Mouse (Mus musculus): ENCODE data around the gene Fam160a1.

The Fam160a1 gene

DNA sequence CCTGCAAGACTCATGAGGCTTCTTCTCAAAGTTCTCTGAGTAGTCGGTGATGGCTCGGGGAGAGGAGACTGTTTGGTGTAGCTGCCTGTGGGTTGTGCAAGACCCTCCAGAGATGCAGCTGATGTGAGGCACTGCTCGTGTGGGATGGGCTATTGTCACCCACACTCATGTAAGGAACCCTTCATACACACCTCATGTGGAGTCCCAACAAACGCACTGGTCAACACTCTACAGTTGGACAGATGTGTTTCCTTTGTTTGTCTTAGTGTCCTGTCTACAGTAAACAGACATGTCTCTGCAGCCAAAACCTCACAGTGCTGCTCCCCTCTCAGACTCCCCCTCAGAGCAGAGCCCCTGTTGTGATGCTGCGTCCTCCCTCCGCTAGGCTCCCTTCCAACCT lies 147.2 kb downstream of the Fam160a1 start:
- DNase-seq: no peak

DNA sequence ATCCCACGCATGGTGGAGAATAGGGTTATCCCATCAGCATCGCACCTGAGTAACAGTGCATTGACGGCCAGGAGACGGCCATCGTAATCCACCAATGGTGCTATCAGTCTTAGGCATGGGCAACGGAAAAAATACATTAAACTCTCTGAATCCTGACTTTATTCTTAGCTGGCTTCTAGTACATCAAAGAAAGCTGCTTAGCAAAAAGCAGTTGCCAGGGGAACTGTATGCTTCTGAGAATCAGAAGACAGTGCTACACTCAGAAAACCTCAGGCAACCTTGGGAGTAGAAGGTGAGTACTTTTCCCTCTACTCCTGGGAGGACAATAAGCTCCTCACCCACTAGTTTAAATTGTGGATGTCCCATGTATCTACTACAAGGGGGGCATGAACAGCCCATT lies 149.4 kb downstream of the Fam160a1 start:
- no peak for DNase-seq

DNA sequence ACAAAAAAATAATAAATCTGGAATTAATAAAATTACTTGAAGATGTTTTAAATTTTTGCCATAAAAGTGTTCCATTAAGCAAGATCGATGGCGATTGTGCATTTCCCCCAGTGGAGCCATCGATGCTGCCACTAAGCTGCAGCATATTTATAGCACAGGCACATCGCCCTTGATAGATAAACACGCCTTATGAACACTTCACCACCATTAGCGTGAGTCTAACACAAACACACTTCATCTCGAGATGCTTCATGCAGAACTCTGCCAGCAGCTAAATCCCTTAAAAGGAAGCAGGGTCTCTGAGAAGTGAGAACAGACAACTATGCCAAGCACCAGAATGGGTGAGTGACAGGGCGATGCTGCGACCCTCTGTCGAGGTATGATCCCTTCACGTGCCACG lies 150.4 kb downstream of the Fam160a1 start:
- DNase-seq: no peak

DNA sequence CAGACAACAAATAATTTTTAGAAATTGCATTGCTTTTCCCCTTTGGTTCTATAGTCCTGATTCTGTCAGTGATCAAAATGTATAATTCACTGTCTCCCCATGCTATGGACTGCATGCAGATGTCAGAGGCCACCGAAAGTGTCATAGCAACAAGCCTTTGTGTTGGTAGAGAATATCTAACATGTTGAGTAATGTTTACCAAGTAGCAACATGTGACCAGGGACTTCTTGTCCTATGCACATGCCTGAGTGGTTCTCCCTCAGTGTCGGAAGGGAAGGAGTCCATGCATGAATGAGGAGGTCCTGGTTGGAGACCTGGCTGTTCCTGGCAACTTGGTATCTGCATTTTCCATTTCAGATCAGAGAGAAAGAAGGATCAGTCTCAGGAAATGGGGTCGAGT lies 150.9 kb downstream of the Fam160a1 start:
- DNase-seq: no peak

DNA sequence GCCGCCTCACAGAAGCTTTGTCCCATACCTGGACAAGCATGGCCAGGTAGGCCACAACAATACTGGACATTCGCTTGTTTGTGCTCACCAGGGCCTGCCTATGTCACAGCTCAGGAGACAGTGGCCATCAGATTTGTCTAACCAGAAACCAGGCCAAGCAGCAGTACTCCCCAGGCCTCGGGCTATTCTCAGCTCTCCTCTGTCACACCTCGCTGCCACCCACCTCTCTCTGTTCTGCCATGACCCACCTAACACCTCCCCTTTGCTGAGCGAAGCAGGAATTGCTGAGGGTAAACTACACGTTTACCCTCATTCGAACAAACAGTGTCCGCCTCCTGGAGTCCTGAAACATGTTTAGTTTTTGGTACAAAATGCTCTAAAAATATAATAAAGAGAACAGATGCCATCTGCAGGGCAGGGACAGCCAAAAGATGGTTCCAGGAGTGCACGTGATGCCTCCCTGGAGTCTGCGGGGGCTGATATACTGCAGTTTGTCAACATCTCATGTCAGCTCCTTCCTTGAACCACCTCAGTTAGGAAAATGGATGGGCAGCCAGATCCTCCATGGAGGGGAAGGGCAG lies 152.4 kb downstream of the Fam160a1 start:
- DNase-seq: no peak

DNA sequence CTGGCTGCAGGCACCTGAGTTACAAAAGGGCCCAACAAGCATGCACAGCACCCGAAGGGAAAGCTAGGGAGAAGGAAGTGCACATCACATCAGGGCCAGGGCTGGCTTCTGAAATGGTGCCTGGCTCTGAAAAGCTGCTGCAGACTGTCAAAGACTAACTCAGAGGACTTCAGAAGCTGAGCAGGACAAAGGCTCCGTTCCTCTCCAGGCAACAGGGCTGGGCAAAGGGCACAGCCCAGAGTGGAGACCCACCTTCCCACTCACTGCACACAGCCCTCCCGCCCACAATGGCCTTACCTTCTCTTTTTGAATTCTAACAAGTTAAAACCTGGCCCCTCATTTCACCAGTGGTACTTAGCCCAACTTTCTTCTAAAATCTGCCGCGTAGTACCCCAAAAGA lies 153.3 kb downstream of the Fam160a1 start:
- no peak for DNase-seq

DNA sequence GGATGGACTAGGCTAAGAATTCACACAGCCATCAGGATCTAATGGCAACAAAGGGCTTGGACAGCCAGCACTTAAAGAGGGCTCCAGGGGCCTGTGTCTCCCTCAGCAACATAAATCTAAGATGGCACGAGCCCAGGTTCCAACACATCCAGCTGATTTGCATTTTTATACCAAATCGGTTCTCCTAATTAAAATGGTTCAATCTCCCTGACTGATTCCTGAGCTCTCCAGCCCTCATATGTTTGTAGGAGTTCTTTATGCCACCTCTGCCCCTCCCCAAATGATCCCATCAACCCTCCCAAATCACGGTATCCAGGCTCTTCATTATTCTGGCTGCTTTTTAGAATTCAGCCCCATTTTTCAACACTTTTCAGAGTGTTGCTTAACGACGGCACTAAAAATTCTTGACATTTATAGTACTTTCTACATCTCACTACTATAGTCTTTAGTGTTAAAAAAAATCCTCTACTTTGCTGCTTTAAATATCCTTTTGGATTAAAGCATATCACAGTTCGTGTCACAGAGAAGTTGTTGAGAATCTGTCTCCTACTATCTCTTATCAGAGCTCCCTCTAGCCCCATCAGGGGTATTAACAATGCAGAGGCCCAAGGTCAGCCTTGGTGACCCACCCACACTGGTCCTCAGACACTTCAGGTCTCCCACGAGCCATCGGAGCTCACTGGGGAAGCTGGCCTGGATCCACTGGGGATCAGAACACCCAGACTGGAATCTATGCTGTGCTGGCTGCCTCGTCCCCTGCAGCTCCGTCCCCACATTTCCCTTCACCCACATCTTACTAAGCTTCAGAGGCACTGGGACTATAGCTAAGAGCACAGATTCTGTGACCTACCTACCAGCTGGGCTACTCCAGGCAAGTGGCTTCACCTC lies 154.9 kb downstream of the Fam160a1 start:
- no peak for DNase-seq

DNA sequence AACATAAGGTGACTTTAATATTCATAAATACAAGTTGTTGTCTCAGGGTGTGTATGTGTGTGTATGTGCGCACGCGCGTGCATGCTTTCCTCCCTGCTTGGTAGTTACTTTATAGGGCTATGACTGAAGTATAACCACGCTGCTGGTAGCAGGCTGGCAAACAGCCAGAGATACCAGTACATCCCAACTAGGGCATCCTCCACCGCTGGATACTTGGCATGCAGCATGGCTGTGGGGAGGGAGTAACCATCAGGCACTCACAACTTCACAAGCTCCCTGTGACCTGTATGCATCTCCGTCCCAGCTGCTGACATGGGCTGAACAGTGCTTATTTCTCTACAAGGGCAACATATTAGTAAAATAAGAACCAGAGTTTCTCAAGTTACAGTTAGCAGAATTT lies 157.4 kb downstream of the Fam160a1 start:
- no peak for DNase-seq

DNA sequence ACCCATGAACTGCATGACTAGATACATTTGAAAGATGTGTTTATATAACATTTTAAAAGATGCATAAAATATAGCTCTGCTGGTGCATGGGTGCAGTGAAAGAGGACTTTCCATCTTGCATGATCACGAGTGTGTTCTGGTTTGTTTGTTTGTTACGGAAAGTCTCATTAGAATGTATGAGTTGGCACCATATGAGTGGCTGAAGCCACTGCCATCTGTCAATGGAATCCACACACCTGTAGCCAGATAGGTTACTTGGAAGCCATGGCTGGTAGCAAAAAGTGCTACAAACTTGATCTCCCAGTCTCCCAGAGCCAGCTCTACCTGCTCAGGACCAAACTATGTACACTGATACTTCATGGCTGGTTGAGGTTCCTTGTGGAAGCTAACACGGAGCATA lies 161.6 kb downstream of the Fam160a1 start:
- DNase-seq: no peak

DNA sequence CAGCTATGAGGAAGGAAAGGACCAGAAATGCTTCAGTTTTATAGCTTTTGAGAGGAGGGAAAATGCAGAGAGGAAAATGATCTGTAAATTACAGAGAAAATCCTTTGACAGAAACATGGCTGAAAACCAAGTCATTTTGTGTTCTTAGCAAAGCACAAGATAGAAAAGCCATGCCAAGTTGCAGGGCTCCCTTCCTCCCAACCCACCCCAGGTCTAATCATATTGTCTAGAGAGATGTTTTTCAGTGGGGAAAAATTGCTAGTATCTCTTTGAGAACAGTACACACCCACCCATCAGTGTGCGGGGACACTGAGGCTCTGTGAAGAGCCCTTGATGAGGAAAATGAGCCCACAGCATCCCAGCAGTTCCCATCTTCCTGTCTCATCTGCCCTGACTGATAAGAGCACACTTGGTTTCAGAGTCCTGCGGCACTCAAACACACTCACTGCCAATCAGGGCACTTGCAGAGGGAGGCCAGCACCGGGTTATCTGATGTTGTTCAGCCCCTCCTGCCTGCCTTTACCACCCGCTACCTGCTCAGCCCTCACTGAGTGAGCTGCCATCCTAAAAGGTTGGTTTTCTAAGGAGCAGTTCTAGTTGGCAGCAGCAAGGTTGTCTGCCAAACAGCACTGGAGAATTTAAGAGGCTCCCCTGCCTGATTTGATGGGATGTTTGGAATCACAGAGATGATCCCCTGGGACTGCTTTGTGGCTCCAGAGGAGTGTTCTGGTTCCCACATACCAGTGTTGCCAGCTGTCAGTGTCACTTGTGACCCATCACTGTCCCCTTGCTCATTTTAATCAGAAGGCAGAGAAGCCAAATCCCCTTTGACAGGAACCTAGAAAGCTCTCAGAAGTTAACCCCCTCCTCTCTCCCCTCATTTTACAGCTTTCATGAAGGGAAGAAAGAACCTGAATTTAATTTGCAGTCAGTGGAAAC lies 164.1 kb downstream of the Fam160a1 start:
- DNase-seq: no peak

DNA sequence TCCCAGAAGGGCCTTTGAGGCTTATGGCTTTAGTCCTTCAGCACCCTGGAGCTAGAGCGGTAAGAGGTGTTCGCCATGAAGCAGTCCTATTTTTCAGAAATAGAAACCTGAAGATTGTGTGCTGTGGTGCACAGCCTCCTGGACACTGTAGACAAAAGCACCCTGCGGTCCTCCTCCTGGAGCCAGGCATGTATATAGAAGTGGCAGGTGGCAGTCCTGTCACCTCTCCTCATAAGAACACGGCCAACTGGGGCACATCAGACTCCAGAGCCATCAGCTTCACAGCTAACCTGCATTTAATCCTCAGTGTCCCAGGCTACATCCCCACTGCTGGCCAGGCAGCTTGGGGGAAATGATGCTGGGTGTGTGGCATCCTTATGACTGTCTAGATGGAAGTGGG lies 167.9 kb downstream of the Fam160a1 start:
- DNase-seq: no peak

DNA sequence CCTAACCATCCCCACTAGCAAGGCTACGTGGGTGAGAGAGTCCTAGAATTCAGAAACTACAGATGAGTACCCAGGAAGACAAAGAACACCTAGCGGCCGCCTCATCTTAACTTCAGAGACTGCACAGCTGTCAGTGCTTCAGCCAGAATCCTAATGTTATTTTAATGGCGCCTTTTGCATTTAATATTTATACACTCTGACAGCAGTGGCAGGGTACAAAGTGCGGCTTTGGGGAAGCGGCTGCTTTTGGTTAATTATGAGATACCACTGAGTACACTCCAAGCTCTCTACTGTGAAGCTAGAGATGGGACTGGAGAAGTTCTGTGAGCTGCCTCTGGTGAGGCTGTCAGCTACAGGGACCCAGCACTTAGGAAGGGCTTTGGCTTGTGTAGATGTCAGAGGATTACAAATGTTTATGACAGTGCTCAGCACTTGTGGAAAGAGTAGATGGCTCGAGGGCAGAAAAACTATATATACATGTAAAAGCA lies 171.5 kb downstream of the Fam160a1 start:
- DNase-seq: no peak

DNA sequence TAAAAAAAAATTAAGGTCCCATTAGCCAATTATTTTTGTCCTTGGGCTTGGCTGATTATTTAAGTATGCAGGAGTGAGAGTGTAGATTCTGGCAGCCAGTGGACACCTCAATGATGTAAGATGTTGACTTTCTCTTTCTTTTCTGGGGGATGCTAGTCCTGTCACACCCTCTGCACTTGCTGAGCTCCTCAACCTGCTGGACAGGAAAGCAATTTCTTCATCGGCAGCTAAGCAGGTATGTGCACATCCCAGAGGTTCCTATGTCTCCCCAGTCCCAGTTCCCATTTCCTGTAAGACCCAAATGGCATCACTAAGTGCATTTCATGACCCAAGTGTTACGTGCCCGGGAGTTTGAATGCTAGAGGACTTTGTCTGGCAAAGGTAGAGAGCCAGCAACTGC lies 172.3 kb downstream of the Fam160a1 start:
- DNase-seq: no peak

DNA sequence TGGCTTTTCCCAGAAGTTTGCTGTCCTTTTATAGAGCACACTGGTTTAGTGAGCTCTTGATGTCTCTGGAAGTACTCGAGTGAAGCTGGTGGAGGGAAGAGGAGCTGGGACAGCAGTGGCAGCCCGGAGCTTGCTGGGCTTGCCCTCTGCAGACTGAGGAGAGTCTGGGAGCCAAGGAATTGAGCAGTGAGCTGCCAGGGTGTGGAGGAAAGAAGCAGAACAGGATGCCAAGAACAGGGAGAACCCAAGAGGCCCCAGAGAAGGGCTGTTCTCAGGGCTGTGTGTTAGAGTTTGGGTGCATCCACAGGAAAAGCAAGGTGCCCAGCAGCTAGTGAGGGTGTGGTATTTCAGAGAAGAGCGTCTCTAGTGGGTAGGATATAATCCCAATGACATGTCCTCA lies 175.3 kb downstream of the Fam160a1 start:
- no peak for DNase-seq

DNA sequence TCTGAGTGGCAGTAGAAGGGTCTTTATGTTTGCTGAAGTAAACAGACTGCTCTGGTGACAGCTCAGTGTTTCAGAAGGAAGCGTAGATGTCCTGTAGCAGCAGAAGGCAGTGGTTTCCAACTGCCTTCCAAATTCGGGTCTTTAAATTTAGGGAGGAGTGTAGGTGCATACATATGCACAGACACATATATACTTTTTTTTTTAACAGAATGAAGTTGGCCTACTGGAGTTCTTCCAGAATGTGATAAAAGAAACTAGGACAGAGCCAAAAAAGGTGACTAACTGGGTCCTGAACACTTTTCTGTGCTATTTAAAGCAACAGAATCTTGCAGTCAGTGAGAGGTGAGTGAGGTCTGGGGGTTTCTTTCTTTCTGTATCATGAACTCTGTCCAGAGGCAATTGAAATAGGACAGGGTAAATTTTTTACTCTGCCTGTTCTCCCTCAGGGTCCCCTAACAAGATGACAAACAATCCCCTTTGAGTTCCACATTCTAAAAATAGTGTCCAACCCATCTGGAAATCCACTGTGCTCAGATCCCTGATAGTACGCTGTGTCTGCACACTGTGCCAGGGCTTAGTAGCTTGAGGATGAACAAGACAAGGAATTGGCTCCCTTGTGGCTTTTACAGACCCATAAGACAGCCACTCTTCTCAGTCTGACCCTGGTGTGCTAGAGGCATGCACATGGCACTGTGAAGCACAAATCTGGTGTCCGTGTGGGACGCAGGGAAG lies 180.2 kb downstream of the Fam160a1 start:
- no peak for DNase-seq

DNA sequence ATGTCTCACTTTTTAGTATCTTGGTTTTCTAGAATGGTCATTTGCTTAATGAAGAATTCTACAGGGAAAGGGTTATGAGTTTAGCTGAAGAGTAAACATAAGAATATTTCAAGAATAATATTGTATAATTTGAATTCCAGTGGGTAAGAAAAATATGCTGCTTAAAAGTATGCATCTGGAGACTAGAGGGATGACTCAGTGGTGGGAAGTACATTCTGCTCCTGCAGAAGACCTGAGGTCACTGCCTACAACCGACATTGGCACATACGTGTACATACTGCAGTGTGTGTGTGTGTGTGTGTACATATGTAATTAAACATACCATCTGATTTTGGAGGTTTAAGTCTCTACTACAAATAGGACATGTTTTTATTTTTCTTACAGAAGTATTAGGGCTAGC lies 181.5 kb downstream of the Fam160a1 start:
- DNase-seq: no peak

DNA sequence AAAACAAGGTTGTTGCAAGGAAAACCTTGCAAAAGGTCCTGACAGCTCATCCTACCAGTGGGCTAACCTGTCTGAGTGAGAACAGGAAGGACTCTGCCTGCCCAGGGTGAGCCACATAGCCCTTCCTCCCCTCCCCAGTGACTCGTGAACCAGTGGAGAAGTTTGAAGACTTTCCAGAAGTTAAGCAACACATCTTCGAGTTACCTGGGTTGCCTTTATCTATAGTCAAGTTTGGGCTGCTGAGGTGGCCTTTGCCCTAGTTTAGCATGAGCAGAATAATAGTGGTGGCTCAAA lies 182.0 kb downstream of the Fam160a1 start:
- no peak for DNase-seq

DNA sequence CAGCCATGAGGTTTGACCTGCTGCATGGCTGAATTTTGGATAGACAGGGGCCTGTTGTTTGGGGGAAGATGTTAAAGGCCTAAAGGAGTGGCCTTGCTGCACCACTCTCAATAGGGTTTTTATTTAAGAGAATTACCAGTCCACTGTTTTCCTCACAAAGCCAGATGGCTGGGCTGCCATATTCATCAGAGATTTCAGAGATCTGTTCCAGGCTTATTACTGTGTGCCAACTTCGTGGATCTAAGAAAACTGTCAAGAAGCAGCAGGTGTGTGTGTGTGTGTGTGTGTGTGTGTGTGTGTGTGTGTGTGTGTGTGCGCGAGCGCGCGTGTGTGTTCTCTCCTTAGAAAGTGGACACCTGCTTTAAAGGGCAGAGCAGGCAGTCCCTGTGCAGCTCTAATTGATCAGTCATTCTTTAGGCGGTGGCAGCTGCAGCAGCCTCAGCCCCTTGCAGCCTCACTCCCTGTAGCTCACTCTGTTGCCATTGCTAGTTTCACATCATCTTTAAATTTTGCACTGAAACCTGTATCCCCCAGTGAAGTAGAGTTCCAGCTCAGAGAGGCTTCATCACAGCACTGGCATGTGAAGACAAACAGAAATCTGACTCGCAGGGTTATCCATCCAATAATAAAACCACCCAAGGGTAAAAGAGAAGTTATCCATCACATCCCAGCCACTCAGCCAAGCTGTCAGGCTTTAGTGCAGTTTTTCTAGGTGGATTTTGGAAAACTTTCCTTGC lies 182.5 kb downstream of the Fam160a1 start:
- DNase-seq: no peak

DNA sequence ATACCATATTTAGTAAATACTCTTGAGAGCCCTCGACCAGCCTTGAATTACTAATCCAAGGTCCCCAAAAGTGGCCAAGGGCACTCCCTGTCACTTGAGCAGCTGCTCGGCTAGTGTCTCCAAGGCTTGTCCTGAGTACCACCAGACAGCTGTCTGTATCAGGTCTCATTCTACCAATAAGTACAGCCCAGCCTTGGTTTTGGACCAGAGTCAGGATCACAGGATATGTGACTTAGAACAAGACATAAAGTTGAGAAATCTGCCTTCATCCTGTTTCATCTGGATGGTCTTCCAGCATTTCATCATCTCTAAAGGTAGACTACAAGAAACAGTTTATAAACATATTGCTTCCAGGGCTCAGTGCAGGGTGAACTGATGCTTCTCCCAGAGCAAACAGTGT lies 183.4 kb downstream of the Fam160a1 start:
- no peak for DNase-seq

DNA sequence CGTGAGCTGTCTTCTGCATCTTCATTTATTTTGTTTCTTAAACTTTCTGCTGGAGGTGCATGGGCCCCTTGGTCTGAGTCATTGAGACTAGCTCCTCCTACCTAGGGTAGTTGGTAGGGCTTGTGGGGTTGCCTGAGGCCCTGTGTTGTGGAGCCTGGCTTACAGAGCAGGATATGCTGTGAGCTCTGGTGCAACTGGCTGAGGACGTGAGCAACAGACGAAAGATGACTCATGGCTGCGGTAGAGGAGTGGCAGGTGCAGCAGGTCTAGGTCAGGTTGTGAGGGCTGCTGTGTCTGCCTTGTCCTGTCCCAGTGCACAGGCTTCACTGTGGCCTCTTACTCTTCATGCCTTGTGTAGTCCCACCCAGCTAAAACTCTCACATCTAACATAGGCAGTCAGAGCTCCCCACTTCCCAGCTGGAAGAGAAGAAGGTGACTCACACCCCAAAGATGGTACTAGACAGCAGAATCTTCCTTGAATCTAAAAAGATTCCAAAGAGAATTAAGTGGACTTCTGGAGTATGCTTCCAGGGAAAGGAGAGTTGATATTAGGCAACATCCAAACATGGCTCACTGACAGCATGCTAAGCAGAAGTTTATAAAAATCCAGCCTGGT lies 187.1 kb downstream of the Fam160a1 start:
- no peak for DNase-seq

DNA sequence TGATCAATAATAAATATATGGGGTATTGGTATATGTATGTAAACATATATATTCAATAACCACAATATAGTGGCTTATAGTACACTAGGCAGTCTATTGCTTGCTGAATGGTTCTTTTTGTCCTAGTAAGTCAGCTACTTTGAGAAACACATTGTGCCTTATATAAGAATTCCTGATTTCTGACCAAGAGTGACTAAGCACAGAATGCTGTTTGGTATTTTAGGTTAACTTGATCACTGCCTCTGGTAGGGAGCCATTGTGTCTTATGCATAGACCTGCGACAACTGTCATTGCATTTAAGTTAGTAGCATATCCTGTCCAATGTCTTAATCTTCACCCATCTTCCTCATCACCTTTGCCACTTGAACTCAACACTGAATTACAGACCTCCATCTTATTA lies 197.3 kb downstream of the Fam160a1 start:
- DNase-seq: no peak

DNA sequence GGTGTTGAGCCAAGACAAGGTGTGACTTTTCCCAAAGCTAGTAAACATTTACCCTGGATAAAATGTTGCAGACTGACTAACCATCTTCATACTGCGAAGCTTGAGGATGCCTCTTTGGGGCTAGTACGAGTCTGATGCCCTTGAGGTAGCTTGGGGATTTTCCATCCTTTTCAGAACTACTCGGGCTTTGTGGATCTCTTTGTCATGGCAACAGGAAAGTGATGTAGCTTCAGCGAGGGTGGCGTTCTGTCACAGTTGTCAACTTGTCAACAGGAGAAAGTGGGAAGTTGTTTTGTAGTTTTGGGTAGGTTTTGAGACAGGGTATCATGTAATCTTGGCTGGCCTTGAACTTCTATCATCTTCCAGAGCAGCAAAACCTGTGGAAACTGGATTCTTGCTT lies 197.7 kb downstream of the Fam160a1 start:
- DNase-seq: no peak

Data from B cell, adult 2 months (primary cell).